Mouse (Mus musculus) forebrain, embryonic 12.5 days (tissue): ENCODE results near the gene Pum1. TPM values are rescaled to one million over a fixed set of nuclear protein-coding genes. Genes with fewer than 3 reads are reported as not detected.
"Not testable (repeated sequence)": the region's sequence is repeated elsewhere in the genome, so short reads cannot be mapped to it uniquely, and the experiment has no call there.

Experiments used
- ATAC-seq: fragments of 200-750 bp; cut with Nextera tagmentation; 2 replicates; pipeline ENCODE4 v1.8.0; 2017; ENCODE audit warnings: moderate TSS enrichment; ENCODE audit not compliant: low FRiP score
- H3K27ac ChIP-seq: fragments of 300-500 bp; sonication (generic); 2 replicates; pipeline ENCODE4 v1.5.1; 2016; ENCODE audit warnings: mild to moderate bottlenecking
- H3K27me3 ChIP-seq: fragments of 300-500 bp; sonication (generic); 2 replicates; pipeline ENCODE4 v1.6.1; 2016; ENCODE audit warnings: mild to moderate bottlenecking
- H3K36me3 ChIP-seq: fragments of 300-500 bp; sonication (generic); replicated peaks from 2 replicates; pipeline ENCODE4 v1.6.1; 2016; ENCODE audit warnings: mild to moderate bottlenecking
- H3K4me1 ChIP-seq: fragments of 300-500 bp; sonication (generic); 2 replicates; pipeline ENCODE4 v1.6.1; 2016
- H3K4me2 ChIP-seq: fragments of 300-500 bp; sonication (generic); 2 replicates; pipeline ENCODE4 v1.6.1; 2016; ENCODE audit warnings: mild to moderate bottlenecking, moderate library complexity
- H3K4me3 ChIP-seq: fragments of 300-500 bp; sonication (generic); replicated peaks from 2 replicates; pipeline ENCODE4 v1.5.1; 2016; ENCODE audit warnings: mild to moderate bottlenecking
- H3K9ac ChIP-seq: fragments of 300-500 bp; sonication (generic); 2 replicates; pipeline ENCODE4 v1.6.1; 2016; ENCODE audit warnings: mild to moderate bottlenecking
- H3K9me3 ChIP-seq: fragments of 300-500 bp; sonication (generic); 2 replicates; pipeline ENCODE4 v1.6.1; 2016
- WGBS: fragments of 180-500 bp; shearing (Covaris S2); methylation state at CpG from one replicate; pipeline ENCODE4 v1.1.7; 2016; 5-methylcytosine and 5-hydroxymethylcytosine counted together
- polyA plus RNA-seq: library from polyadenylated mRNA; unstranded; fragments of >200 nt; fragmentation: Nextera tagmentation; extraction: Ambion mirVana; gene quantifications from 2 replicates; pipeline ENCODE4 v1.2.1, GENCODE M21; 2016

Pum1 gene
- 134 and 141 TPM in 2 replicates for polyA plus RNA-seq

DNA sequence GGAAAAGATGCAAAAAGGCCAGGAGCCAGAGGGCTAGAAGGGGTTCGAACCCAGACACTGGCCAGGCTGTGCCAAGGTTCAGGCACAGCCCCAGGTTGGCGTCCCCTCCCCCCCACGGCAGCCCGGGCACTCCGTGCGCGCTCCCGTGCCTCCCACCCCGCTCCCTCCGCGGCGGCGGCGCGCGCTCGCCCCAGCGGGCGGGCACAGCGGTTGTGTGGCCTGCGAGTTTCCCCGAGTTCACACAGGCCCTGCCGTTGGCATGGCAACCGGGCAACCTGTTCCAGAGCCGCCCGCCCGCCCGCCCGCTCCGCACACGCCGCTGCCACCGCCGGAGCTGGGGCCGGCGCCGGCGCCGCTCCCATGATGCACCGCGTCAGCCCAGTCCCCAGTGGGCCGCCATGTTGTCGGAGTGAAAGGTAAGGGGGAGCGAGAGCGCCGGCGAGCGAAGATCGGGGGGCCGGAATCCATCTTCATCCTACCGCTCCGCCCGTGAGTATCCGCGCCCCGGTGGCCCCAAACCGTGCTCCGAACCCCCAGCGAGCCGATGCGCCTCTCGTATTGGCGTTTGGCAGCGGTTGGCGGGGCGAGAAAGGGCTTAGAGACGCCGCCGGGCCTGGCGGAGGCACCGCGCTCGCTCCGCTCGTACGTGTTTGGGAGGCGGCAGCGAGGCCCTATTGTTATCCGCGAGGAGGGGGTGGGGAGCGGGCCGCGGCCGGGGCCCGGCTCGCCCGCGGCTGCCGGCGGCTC, at the start of gene Pum1:
Gene Pum1 (plus strand): TSS at position 343 of the 747 bp plus-strand sequence.
- no peaks in the 10 kb centered on the region for H3K36me3 ChIP-seq
- peak within 1 kb of the TSS; percentile 99 for H3K27ac ChIP-seq
- peak; percentile 96 for ATAC-seq
- H3K9me3 ChIP-seq: no peaks in the 10 kb centered on the region
- peaks cover 22% of the 10 kb centered on the region for H3K4me1 ChIP-seq
- H3K4me3 ChIP-seq: peak within 1 kb of the TSS; percentile 81
- H3K27me3 ChIP-seq: no peaks in the 10 kb centered on the region
- H3K4me2 ChIP-seq: peak within 1 kb of the TSS; percentile 81
- under 1% methylated on average over 85 of the region's 90 CpGs for WGBS
- peak within 1 kb of the TSS; percentile 95 for H3K9ac ChIP-seq

DNA sequence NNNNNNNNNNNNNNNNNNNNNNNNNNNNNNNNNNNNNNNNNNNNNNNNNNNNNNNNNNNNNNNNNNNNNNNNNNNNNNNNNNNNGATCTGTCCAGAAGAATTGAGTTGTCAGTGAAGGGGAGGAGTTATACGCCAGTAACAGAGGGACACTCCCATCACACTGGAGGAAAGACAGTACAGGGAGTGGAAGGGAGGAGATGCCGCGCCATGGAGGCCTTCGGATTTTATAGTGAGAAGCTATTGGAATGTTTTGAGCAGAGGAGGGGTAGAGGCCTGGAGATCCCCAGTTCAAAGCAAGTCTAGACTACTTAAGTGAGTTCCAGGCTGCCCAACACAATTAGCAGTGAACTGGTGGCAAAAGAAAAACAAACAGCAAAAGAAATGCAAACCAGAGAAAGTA, 33.7 kb upstream of the Pum1 start:
- no peaks in the 10 kb centered on the region for H3K27me3 ChIP-seq
- 0 out of 2 replicates have a peak overlapping the region, but pooled peaks have one; percentile 63 for H3K27ac ChIP-seq
- no peaks in the 10 kb centered on the region for H3K36me3 ChIP-seq
- 10% methylated on average over 4 of the region's 4 CpGs for WGBS
- H3K9me3 ChIP-seq: no peaks in the 10 kb centered on the region
- no peak for ATAC-seq
- H3K4me3 ChIP-seq: no peak overlapping the region
- no peaks in the 10 kb centered on the region for H3K4me1 ChIP-seq
- peak overlapping the region; percentile 41; the same call in 1 of the 2 replicates for H3K4me2 ChIP-seq
- no peak overlapping the region for H3K9ac ChIP-seq

DNA sequence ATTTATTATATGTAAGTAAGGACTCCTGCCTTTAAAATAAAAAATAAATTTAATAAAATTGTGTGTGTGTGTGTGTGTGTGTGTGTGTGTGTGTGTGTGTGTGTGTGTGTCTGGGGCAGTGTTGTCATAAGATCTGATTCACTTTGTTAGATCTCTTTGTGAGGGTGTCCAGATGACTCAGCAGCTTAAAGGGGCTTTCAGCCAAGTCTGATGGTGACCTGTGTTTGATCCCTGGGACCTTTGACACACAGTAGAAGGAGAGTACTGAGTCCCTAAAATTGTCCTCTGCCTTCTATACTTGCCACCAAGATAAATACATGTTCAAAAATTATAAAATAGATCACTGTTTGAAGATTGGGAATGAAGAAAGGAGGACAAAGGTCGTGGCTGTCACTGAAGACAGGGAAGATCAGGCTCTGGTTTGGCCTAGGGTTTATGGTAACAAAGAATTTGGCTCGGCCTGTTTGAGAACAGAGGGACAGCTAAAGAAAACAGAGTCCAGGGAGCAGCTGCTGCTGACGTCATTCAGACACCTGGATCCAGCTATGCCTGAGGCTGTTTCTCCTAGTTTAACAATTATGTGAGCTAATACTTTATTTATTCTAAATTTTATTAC, 32.8 kb upstream of the Pum1 start:
- H3K36me3 ChIP-seq: no peaks in the 10 kb centered on the region
- H3K27me3 ChIP-seq: no peaks in the 10 kb centered on the region
- no peak overlapping the region for H3K9ac ChIP-seq
- WGBS: 57% methylated on average over 3 of the region's 3 CpGs
- no peak overlapping the region for H3K4me2 ChIP-seq
- no peak overlapping the region for H3K27ac ChIP-seq
- no peak for ATAC-seq
- H3K4me1 ChIP-seq: no peaks in the 10 kb centered on the region
- H3K9me3 ChIP-seq: no peaks in the 10 kb centered on the region
- no peak overlapping the region for H3K4me3 ChIP-seq

DNA sequence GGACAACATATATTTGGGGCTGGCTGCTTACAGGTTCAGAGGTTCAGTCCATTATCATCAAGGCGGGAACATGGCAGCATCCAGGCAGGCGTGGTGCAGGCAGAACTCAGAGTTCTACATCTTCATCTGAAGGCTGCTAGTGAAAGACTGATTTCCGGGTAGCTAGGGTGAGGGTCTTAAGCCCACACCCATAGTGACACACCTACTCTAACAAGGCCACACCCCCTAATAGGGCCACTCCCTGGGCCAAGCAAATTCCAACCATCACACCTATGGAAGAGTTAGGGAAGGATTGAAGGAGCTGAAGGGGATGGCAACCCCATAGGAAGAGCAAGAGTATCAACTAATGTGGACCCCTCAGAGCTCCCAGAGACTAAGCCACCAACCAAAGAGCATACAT, 28.0 kb upstream of the Pum1 start:
- H3K4me3 ChIP-seq, H3K9me3 ChIP-seq, H3K9ac ChIP-seq, H3K36me3 ChIP-seq, H3K4me2 ChIP-seq, ATAC-seq, H3K4me1 ChIP-seq, H3K27ac ChIP-seq, H3K27me3 ChIP-seq: not testable (repeated sequence)
- 88% methylated on average over 3 of the region's 3 CpGs for WGBS

DNA sequence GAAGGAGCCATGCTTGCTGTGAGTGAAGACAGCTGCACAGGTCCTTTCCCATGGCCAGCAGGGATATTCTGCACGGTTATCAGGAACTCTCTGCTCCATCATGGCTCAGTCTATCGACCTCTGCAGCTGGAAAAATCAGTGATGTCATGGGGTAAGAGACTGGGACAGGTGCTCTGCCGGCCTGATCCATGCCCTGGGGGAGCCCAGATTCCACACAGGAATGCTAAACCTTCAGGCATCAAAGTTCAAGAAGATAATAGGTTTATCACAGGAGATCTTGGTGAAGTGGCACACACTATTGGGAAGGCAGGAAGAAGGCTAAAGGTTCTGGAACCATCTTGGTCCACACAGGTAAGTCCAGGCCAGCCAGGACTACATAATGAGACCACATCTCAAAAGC, 26.4 kb upstream of the Pum1 start:
- 75% methylated on average over 3 of the region's 3 CpGs for WGBS
- no peak overlapping the region for H3K4me3 ChIP-seq
- no peaks in the 10 kb centered on the region for H3K27me3 ChIP-seq
- no peak overlapping the region for H3K9ac ChIP-seq
- H3K4me2 ChIP-seq: no peak overlapping the region
- no peaks in the 10 kb centered on the region for H3K36me3 ChIP-seq
- H3K4me1 ChIP-seq: no peaks in the 10 kb centered on the region
- H3K9me3 ChIP-seq: no peaks in the 10 kb centered on the region
- H3K27ac ChIP-seq: no peak overlapping the region
- ATAC-seq: no peak

DNA sequence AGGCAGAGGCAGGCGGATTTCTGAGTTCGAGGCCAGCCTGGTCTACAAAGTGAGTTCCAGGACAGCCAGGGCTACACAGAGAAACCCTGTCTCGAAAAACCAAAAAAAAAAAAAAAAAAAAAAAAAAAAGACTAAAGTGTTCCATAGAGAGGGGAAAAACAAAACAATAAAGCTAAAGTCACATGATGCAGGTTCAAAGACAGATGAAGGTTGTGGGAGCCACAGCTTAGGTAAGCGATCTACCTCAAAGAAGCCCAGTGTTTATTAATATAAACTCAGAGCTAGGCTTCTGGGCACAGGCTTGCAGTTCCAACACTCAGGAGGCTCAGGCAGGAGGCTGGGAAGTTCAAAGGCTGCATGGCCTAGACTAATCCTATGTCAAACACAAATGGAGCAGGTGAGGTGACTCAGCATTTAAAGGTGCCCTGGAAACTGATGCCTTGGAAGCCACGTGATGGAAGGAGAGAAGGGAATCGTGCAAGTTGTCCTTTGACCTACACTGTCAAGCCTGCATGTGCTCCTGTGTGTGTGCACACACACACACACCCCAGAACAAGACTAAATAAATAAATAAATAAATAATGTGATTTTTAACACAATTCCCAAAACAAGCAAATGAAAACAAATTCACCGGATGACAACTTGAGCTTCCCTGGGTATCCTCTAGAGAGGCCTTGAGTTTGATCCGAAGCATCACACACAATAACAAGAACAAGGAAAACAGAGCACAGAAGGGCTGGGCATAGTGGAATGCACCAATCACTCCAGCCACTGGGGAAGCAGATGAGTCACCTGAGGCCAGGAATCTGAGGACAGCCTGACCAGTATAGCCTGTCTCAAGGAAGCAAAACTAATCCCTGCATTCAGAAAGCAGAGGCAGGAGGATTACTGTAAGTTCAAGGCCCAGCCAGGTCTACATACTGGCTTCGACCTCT, 25.4 kb upstream of the Pum1 start:
- Histone ChIP-seq H3K4me3 (no peak overlapping the region), H3K4me1 (no peaks in the 10 kb centered on the region), H3K9ac (no peak overlapping the region), H3K36me3 (no peaks in the 10 kb centered on the region), H3K27ac (no peak overlapping the region), H3K9me3 (no peaks in the 10 kb centered on the region), H3K4me2 (no peak overlapping the region), H3K27me3 (no peaks in the 10 kb centered on the region)
- WGBS: 84% methylated on average over 8 of the region's 9 CpGs
- ATAC-seq: no peak

DNA sequence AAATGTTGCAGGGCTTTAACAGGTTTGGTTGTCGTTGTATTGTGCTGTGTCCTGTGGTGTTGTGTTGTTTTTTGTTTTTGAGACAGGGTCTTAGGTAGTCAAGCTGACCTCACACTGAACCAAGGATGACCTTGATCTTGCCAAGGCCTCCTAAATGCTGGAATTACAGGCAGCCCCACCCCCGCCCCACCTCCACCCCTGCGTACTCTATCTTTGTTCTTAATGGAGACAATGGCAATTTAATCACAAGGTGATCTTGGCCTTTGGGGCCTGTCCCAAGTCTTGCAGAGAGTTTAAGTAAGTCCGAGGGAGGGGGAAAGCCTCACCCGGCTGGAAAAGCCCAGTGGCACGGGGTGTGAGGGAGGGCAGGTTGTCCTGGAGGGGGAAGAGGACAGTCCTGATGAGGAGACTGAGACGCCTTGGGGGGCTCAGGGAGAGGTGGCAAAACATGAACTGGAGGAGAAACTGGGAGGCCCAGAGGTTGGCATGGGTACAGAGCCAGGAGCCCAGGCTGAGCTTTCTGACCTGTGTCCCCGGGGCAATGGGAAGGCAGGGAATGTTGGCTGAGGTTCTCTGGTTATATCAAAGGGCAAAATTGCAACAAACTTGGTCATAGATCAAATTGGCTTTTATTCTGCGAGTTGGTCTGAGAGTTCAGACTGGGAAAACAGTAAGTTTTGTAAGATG, 22.9 kb upstream of the Pum1 start:
- no peaks in the 10 kb centered on the region for H3K4me1 ChIP-seq
- no peak overlapping the region for H3K4me3 ChIP-seq
- WGBS: 77% methylated on average over 9 of the region's 9 CpGs
- no peak for ATAC-seq
- H3K27me3 ChIP-seq: no peaks in the 10 kb centered on the region
- H3K27ac ChIP-seq: no peak overlapping the region
- no peaks in the 10 kb centered on the region for H3K9me3 ChIP-seq
- no peak overlapping the region for H3K9ac ChIP-seq
- no peak overlapping the region for H3K4me2 ChIP-seq
- H3K36me3 ChIP-seq: no peaks in the 10 kb centered on the region

DNA sequence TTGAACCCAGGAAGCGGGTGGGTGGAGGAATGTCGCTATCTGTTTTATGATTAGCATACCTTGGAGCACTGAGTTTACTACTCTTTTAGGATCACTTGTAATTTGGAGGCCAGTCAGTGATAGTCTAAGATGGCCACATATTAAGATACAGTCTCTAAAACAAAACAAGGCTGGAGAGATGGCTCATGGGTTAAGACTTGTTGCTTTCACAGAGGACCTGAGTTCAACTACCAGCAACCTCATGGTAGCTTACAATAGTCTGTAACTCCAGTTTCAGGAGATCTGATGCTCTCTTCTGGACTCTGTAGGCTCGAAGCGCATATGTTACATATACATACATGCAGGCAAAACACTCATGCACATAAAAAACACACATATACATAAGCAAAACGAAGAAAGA, 20.7 kb upstream of the Pum1 start:
- Histone ChIP-seq H3K27me3 (no peaks in the 10 kb centered on the region), H3K36me3 (no peaks in the 10 kb centered on the region), H3K4me2 (no peak overlapping the region), H3K4me3 (no peak overlapping the region), H3K4me1 (no peaks in the 10 kb centered on the region), H3K9ac (no peak overlapping the region), H3K9me3 (no peaks in the 10 kb centered on the region), H3K27ac (no peak overlapping the region)
- WGBS: 91% methylated on average over 5 of the region's 5 CpGs
- ATAC-seq: no peak

DNA sequence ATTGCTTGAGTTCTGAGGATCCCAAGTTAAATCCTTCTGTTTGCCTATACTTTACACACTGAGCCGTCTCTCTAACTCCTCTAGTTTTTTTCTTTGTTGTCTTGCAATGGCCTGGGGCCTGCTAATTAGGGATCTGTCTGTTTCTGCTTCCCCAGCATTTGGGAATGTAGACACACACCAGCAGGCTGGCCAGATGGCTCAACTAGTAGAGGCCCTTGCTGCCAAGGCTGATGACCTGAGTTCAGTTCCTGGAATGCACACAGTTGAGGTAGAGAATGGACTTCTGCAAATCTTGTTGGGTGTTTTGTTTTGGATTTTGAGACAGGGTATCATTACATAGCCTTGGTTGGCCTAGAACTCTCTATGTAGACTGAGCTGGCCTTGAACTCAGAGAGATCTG, 17.7 kb upstream of the Pum1 start:
- H3K9ac ChIP-seq: no peak overlapping the region
- 47% methylated on average over 1 of the region's 1 CpGs for WGBS
- no peaks in the 10 kb centered on the region for H3K36me3 ChIP-seq
- H3K27me3 ChIP-seq: no peaks in the 10 kb centered on the region
- H3K4me3 ChIP-seq: no peak overlapping the region
- no peaks in the 10 kb centered on the region for H3K4me1 ChIP-seq
- ATAC-seq: no peak
- no peaks in the 10 kb centered on the region for H3K9me3 ChIP-seq
- no peak overlapping the region for H3K27ac ChIP-seq
- no peak overlapping the region for H3K4me2 ChIP-seq

DNA sequence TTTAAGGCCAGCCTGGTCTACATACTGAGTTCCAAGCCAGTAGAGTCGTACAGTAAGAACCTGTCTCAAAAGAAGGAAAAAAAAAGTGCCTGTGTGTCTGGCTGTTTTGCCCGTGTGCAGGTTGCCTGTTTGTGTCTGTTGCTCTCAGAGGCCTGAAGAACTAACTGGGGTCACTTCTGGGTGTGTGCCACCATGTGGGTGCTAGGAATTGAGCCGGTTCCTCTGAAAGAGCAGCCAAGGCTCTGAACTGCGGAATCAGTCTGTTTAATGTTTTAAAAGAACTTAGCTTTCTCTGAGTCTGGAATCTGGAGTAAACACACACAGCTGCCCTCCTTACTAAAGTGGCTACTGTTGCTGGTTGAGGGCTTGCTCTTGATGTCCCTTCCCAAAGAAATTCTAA, 11.8 kb upstream of the Pum1 start:
- H3K27ac ChIP-seq: no peak overlapping the region
- no peaks in the 10 kb centered on the region for H3K4me1 ChIP-seq
- ATAC-seq: no peak
- H3K36me3 ChIP-seq: no peaks in the 10 kb centered on the region
- H3K4me3 ChIP-seq: no peak overlapping the region
- WGBS: 82% methylated on average over 4 of the region's 4 CpGs
- H3K9ac ChIP-seq: no peak overlapping the region
- no peak overlapping the region for H3K4me2 ChIP-seq
- H3K9me3 ChIP-seq: no peaks in the 10 kb centered on the region
- H3K27me3 ChIP-seq: no peaks in the 10 kb centered on the region

DNA sequence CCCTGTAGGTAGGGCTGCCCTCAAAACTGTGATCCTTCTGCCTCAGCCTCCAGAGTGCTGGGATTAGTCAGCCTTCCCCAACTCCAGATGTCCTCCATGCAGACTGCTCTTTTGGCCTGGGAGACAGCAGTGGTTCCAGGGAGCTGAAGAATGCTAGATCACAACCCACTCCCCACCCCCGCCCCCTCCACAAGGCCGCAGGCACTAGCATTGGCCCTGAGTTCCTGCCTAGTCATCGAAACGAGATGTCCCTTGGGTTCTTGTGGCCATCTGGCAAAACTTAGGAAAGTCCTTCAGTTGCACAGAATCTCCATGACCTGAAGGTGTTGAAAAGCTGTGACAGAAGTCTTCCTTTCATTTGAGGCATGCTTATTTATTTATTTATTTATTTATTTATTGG, 10.6 kb upstream of the Pum1 start:
- H3K27ac ChIP-seq: no peak overlapping the region
- no peaks in the 10 kb centered on the region for H3K9me3 ChIP-seq
- H3K27me3 ChIP-seq: no peaks in the 10 kb centered on the region
- H3K4me1 ChIP-seq: no peaks in the 10 kb centered on the region
- WGBS: 81% methylated on average over 4 of the region's 4 CpGs
- H3K4me2 ChIP-seq: no peak overlapping the region
- no peak for ATAC-seq
- no peak overlapping the region for H3K4me3 ChIP-seq
- no peak overlapping the region for H3K9ac ChIP-seq
- no peaks in the 10 kb centered on the region for H3K36me3 ChIP-seq
